Mouse (Mus musculus): Measurements from ENCODE around the gene Hook2. TPM values are rescaled to one million over a fixed set of nuclear protein-coding genes. Genes with fewer than 3 reads are reported as not detected.

The Hook2 gene
- polyA plus RNA-seq, 1 experiment = 14.1 TPM

DNA sequence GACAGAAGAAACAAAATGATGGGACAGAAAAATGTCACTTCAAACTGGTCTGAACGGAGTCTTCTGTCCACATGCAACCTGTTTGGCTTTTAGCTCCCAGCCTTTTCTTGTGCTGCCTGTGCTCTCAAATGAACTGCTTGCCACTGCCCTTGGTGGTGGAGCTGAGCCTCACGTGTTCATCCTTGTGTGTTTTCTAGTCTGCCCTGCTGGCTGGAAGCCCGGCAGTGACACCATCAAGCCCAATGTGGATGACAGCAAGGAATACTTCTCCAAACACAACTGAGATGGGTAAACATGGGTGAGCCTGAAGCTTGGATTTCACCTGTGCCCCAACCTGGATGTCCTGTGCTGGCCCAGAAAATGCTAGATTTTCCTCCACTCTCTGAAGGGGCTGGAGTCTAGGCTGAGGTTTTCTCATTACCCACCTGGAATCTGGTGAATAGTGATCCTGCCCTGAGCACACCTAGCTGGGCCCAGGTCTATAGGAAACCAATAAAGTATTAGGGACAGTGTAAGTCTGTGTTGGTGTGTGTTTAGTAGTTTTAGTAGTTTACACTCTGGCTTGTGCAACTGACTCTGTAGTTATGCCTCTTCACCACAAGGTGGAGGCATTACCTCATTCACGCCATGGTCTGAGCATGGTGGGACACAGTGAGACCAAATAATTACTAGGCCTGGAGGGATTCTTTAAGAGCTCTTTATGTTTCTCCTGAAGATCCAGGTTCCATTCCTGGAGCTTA lies 16.4 kb upstream of the Hook2 start:
- Histone ChIP-seq H3K4me1 (ENCODE audit: control insufficient read depth, insufficient read depth, low read length) (peaks cover 2% of the 10 kb centered on the region; the same call in 1 of the 2 replicates), H3K27me3 (ENCODE audit: control insufficient read depth, insufficient read depth, low read length) (no peaks in the 10 kb centered on the region), H3K27ac (ENCODE audit: insufficient read depth, low read length) (no peak overlapping the region), H3K4me3 (replicated peaks; ENCODE audit: insufficient read depth, low read depth, low read length) (no peak overlapping the region)
- 29% methylated on average over 4 of the region's 4 CpGs for WGBS
- DNase-seq = peak; percentile 60 to 70
- TF ChIP-seq POLR2A (IDR thresholded peaks at IDR 0.05; ENCODE audit: borderline replicate concordance, insufficient read depth, low read length) (no peak), CTCF (IDR thresholded peaks at IDR 0.05; ENCODE audit: borderline replicate concordance, insufficient read depth, low read depth, low read length) (peak; percentile 93)

DNA sequence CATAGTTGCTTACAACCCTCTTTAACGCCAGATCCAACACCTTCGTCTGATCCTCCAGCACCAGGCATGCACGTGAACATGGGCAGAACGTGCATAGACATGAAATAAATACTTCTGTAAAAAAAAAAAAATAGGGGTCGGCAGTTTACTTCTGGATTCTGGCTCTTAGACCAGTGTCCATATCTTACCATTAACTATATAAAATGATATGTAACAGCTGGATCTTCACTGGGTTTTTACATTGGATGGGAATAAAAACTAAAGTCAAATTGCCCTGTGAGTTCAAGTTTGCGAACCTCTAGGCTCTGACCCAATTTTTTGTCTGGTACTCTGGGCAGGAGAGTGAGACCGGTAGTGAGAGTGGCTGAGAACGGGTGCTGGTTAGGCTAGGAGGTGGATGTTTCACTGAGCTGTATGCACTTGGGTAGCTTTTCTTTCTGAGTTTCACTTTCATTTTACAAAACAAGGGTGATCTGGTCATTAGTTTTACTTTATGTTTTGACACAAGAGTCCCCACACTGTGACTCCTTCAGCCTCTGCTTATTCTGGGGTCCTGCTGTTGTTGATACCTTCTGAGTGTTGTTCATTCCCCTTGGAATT lies 15.8 kb upstream of the Hook2 start:
- H3K27ac ChIP-seq (ENCODE audit: insufficient read depth, low read length) = no peak overlapping the region
- no peak for DNase-seq
- 78% methylated on average over 8 of the region's 8 CpGs for WGBS
- no peaks in the 10 kb centered on the region for H3K27me3 ChIP-seq (ENCODE audit: control insufficient read depth, insufficient read depth, low read length)
- no peak overlapping the region for H3K4me3 ChIP-seq (replicated peaks; ENCODE audit: insufficient read depth, low read depth, low read length)
- no peak for TF ChIP-seq POLR2A (IDR thresholded peaks at IDR 0.05; ENCODE audit: borderline replicate concordance, insufficient read depth, low read length)
- TF ChIP-seq CTCF (IDR thresholded peaks at IDR 0.05; ENCODE audit: borderline replicate concordance, insufficient read depth, low read depth, low read length) = no peak
- H3K4me1 ChIP-seq (ENCODE audit: control insufficient read depth, insufficient read depth, low read length) = no peaks in the 10 kb centered on the region; the same call in 1 of the 2 replicates

DNA sequence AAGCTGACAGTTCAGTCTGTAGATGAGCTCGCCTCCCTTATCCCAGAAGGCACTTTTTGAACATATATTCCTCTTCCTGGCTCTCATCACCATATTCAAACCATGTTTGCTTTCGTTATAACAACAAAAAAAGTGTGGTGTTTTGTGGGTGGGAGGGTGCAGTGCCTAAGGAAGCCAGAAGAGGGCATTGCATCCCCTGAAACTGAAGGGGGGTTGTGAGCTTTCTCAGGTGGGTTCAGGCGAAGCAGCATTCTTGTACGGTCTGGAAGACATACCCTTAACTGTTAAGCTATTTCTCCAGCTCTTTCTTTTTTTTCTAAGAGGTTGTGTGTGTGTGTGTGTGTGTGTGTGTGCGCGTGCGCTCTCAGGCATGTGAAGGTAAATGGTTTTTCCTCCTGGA lies 15.0 kb upstream of the Hook2 start:
- TF ChIP-seq CTCF (IDR thresholded peaks at IDR 0.05; ENCODE audit: borderline replicate concordance, insufficient read depth, low read depth, low read length) = peak; percentile 74; the same call in 1 of the 2 replicates
- TF ChIP-seq POLR2A (IDR thresholded peaks at IDR 0.05; ENCODE audit: borderline replicate concordance, insufficient read depth, low read length) = no peak
- DNase-seq = peak in 1 of 2 experiments; percentile 60
- Histone ChIP-seq H3K4me1 (ENCODE audit: control insufficient read depth, insufficient read depth, low read length) (no peaks in the 10 kb centered on the region; the same call in 1 of the 2 replicates), H3K4me3 (replicated peaks; ENCODE audit: insufficient read depth, low read depth, low read length) (no peak overlapping the region), H3K27ac (ENCODE audit: insufficient read depth, low read length) (no peak overlapping the region), H3K27me3 (ENCODE audit: control insufficient read depth, insufficient read depth, low read length) (no peaks in the 10 kb centered on the region)
- 43% methylated on average over 7 of the region's 7 CpGs for WGBS

DNA sequence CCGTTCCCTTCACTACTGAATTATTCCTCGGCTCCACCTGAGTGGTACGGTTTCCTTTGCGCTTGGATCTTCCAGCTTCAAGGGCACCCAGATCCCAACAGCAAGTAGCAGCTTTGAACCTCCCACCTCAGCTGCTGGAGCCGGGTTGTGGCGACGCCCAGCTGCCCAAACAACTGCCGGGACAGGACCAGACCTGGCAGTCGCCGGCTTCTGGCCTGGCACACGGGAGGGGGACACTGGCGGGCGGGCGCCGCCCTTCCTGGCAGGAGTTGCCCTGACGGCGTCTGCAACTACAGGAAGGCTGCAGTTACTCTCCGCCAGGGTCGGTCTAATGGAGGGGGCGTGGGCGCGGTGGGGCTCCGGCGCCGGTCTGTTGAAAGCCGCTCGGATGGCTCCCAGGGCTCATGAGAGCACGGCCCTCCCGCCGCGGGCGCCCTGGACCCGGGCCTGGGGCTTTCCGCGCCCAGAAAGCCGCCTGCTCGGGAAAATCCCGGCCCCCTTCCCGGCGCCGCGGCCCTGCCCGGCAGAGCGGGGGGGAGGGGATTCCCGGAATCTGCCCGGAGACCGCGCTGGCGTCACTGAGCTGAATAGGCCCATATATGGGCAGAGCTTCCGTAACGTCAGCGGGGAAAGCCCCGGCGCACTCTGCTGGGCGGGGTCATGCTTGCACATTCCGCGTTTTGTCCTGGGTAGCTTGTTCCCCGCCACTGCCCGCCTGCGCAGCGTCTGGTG lies 14.2 kb upstream of the Hook2 start:
- WGBS = 2% methylated on average over 61 of the region's 61 CpGs
- TF ChIP-seq POLR2A (IDR thresholded peaks at IDR 0.05; ENCODE audit: borderline replicate concordance, insufficient read depth, low read length) (no peak; the same call in 1 of the 2 replicates), CTCF (IDR thresholded peaks at IDR 0.05; ENCODE audit: borderline replicate concordance, insufficient read depth, low read depth, low read length) (no peak)
- H3K27me3 ChIP-seq (ENCODE audit: control insufficient read depth, insufficient read depth, low read length) = no peaks in the 10 kb centered on the region
- peak overlapping the region; percentile 46 for H3K4me3 ChIP-seq (replicated peaks; ENCODE audit: insufficient read depth, low read depth, low read length)
- H3K4me1 ChIP-seq (ENCODE audit: control insufficient read depth, insufficient read depth, low read length) = peaks cover 2% of the 10 kb centered on the region
- no peak overlapping the region; the same call in 1 of the 2 replicates for H3K27ac ChIP-seq (ENCODE audit: insufficient read depth, low read length)
- peak; percentile 96 for DNase-seq

DNA sequence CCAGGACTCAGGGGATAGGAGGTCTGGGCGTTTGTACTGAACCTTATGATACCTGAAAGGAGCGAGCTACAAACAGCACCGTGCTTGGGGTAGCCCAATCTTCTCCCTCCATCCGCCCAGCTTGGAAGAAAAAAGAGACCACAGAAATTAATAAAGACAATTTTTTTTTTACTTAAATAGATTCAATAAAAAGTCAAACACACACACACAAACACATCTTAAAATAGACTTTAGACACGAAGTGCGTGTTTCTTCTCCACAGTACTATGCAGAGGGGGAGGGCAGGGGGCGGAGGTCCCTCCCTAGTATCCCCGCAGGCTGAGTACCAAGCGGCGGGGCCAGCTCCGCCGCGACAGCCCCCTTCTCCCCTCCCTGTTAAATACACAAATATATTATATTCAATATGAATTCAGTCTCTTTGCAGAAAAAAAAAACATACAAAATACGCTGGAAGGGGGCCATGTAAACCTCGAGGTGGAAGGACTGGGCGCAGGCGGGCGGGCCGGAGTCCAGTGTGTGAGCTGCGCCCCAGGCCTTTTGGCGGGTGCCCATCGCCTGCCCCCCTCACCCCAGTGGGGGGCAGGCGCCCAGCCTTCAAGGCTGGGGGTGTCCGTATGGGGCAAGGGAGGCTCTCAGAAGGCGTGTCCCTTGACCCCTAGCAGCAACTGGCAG lies 13.5 kb upstream of the Hook2 start:
- peaks cover 3% of the 10 kb centered on the region for H3K4me1 ChIP-seq (ENCODE audit: control insufficient read depth, insufficient read depth, low read length)
- 0 out of 2 replicates have a peak, but pooled peaks have one; percentile 58 for TF ChIP-seq POLR2A (IDR thresholded peaks at IDR 0.05; ENCODE audit: borderline replicate concordance, insufficient read depth, low read length)
- no peak for TF ChIP-seq CTCF (IDR thresholded peaks at IDR 0.05; ENCODE audit: borderline replicate concordance, insufficient read depth, low read depth, low read length)
- no peaks in the 10 kb centered on the region for H3K27me3 ChIP-seq (ENCODE audit: control insufficient read depth, insufficient read depth, low read length)
- peak overlapping the region; percentile 54 for H3K4me3 ChIP-seq (replicated peaks; ENCODE audit: insufficient read depth, low read depth, low read length)
- no peak for DNase-seq
- peak overlapping the region; percentile 24; the same call in 1 of the 2 replicates for H3K27ac ChIP-seq (ENCODE audit: insufficient read depth, low read length)
- WGBS = under 1% methylated on average over 25 of the region's 25 CpGs

DNA sequence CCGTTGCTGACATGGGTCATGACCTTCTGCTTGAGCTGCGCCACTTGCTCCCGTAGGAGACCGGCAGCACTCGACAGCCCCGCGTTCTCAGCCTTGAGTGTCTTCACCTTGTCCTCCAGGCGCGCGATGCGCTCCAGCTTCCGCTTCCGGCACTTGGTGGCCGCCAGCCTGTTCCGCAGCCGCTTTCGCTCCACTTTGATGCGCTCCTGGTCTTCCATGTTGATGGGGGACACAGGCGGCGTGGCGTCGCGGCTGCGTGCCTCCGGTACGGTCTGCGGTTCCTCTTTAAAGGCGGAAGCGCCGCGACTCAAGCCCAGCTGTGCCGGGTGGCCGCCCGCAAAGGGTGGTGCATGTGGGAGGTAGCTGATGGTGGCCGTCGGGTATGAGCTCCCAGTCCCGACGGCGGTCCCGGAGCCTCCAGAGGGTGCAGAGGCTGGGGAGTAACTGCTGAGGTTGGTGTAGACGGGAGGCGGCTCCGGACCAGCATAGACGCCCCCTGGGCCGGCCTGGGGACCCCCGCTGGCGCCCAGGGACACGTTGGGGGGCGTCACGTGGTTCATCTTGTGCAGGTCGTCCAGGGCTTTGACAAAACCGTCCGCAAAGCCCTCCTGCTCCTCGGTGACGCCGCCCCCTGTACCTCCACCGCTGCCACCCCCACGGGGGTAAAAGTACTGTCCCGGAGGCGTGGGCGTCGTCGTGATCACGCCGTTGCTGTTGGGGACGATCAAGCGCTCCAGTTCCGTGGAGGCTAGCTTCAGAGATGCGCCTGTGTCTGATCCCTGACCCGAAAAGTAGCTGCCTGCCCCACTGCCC lies 12.8 kb upstream of the Hook2 start:
- Histone ChIP-seq H3K4me1 (ENCODE audit: control insufficient read depth, insufficient read depth, low read length) (peaks cover 3% of the 10 kb centered on the region), H3K27ac (ENCODE audit: insufficient read depth, low read length) (peak overlapping the region; percentile 82), H3K27me3 (ENCODE audit: control insufficient read depth, insufficient read depth, low read length) (no peaks in the 10 kb centered on the region), H3K4me3 (replicated peaks; ENCODE audit: insufficient read depth, low read depth, low read length) (peak overlapping the region; percentile 54)
- under 1% methylated on average over 70 of the region's 70 CpGs for WGBS
- no peak for TF ChIP-seq POLR2A (IDR thresholded peaks at IDR 0.05; ENCODE audit: borderline replicate concordance, insufficient read depth, low read length)
- no peak for TF ChIP-seq CTCF (IDR thresholded peaks at IDR 0.05; ENCODE audit: borderline replicate concordance, insufficient read depth, low read depth, low read length)
- peak; percentile 59 to 63 for DNase-seq

All from cerebellum, adult 2 months (tissue).